Mouse (Mus musculus): ENCODE measurements around the gene Gbp7. TPM values are rescaled to one million over a fixed set of nuclear protein-coding genes. Genes with fewer than 3 reads are reported as not detected.
A peak's percentile ranks its signal among the peaks of the same experiment; 100 is the strongest.
"Not testable (repeated sequence)": the region's sequence is repeated elsewhere in the genome, so short reads cannot be mapped to it uniquely, and the experiment has no call there.

Gene Gbp7
- polyA plus RNA-seq, 1 experiment from 2014 or later, result 1.5 TPM

GRCm38 (mm10) chr3:142529597-142529996, 545 bp upstream of the Gbp7 start:
- no peak overlapping the region for H3K9ac ChIP-seq (ENCODE audit: low read length)

GRCm38 (mm10) chr3:142531595-142531994, 1.5 kb downstream of the Gbp7 start:
- no peak overlapping the region for H3K27ac ChIP-seq (ENCODE audit: low read depth, low read length)
- no peak overlapping the region for H3K4me2 ChIP-seq (ENCODE audit: low read length)
- DNase-seq (ENCODE audit: low spot score) (no peak), ATAC-seq (no peak)
- no peak overlapping the region for H3K4me3 ChIP-seq (ENCODE audit: low read depth, low read length)
- no peaks in the 10 kb centered on the region for H3K36me3 ChIP-seq (ENCODE audit: control insufficient read depth, insufficient read depth, low read length)
- H3K9me3 ChIP-seq (replicated peaks; ENCODE audit: control insufficient read depth, low read length), result no peaks in the 10 kb centered on the region
- H3K9ac ChIP-seq (ENCODE audit: low read length), result no peak overlapping the region
- 0 out of 2 replicates have a peak, but pooled peaks cover 7% of the 10 kb centered on the region for H3K4me1 ChIP-seq (ENCODE audit: control insufficient read depth, insufficient read depth, low read length)
- no peaks in the 10 kb centered on the region for H3K27me3 ChIP-seq (replicated peaks; ENCODE audit: control insufficient read depth, insufficient read depth, low read length)
- WGBS, result 94% methylated on average over 3 of the region's 3 CpGs

More at GRCm38 (mm10) chr3:142529597-142529996, 545 bp upstream of the Gbp7 start:
- ATAC-seq (no peak; the same call in 1 of the 2 replicates), DNase-seq (ENCODE audit: low spot score) (no peak)
- Histone ChIP-seq H3K9me3 (replicated peaks; ENCODE audit: control insufficient read depth, low read length) (no peaks in the 10 kb centered on the region), H3K36me3 (ENCODE audit: control insufficient read depth, insufficient read depth, low read length) (no peaks in the 10 kb centered on the region), H3K4me3 (ENCODE audit: low read depth, low read length) (peak overlapping the region; percentile 48), H3K27ac (ENCODE audit: low read depth, low read length) (no peak overlapping the region), H3K4me2 (ENCODE audit: low read length) (peak overlapping the region; percentile 86), H3K27me3 (replicated peaks; ENCODE audit: control insufficient read depth, insufficient read depth, low read length) (no peaks in the 10 kb centered on the region), H3K4me1 (ENCODE audit: control insufficient read depth, insufficient read depth, low read length) (0 out of 2 replicates have a peak, but pooled peaks cover 7% of the 10 kb centered on the region)
- 69% methylated on average over 2 of the region's 2 CpGs for WGBS

- ATAC-seq (no peak), DNase-seq (ENCODE audit: low spot score) (no peak)
- Histone ChIP-seq H3K4me1 (ENCODE audit: control insufficient read depth, insufficient read depth, low read length) (0 out of 2 replicates have a peak, but pooled peaks cover 7% of the 10 kb centered on the region), H3K27me3 (replicated peaks; ENCODE audit: control insufficient read depth, insufficient read depth, low read length) (no peaks in the 10 kb centered on the region), H3K4me3 (ENCODE audit: low read depth, low read length) (no peak overlapping the region), H3K27ac (ENCODE audit: low read depth, low read length) (no peak overlapping the region), H3K4me2 (ENCODE audit: low read length) (no peak overlapping the region), H3K9me3 (replicated peaks; ENCODE audit: control insufficient read depth, low read length) (no peaks in the 10 kb centered on the region), H3K36me3 (ENCODE audit: control insufficient read depth, insufficient read depth, low read length) (no peaks in the 10 kb centered on the region), H3K9ac (ENCODE audit: low read length) (no peak overlapping the region)
- WGBS, result 92% methylated on average over 3 of the region's 3 CpGs
Observed at GRCm38 (mm10) chr3:142533185-142533584, 3.0 kb downstream of the Gbp7 start.

- 0 out of 2 replicates have a peak, but pooled peaks cover 2% of the 10 kb centered on the region for H3K4me1 ChIP-seq (ENCODE audit: control insufficient read depth, insufficient read depth, low read length)
- H3K9me3 ChIP-seq (replicated peaks; ENCODE audit: control insufficient read depth, low read length), result no peaks in the 10 kb centered on the region
- H3K27ac ChIP-seq (ENCODE audit: low read depth, low read length), result no peak overlapping the region
- DNase-seq (ENCODE audit: low spot score) (no peak), ATAC-seq (no peak)
- no peak overlapping the region for H3K9ac ChIP-seq (ENCODE audit: low read length)
- no peaks in the 10 kb centered on the region for H3K27me3 ChIP-seq (replicated peaks; ENCODE audit: control insufficient read depth, insufficient read depth, low read length)
- no peak overlapping the region for H3K4me2 ChIP-seq (ENCODE audit: low read length)
- H3K4me3 ChIP-seq (ENCODE audit: low read depth, low read length), result no peak overlapping the region
- no peaks in the 10 kb centered on the region for H3K36me3 ChIP-seq (ENCODE audit: control insufficient read depth, insufficient read depth, low read length)
- WGBS, result 73% methylated on average over 1 of the region's 1 CpGs
Observed at GRCm38 (mm10) chr3:142535667-142536066, 5.5 kb downstream of the Gbp7 start.

GRCm38 (mm10) chr3:142541391-142541790, 11.2 kb downstream of the Gbp7 start:
- Histone ChIP-seq H3K36me3 (ENCODE audit: control insufficient read depth, insufficient read depth, low read length) (no peaks in the 10 kb centered on the region), H3K27ac (ENCODE audit: low read depth, low read length) (no peak overlapping the region)

GRCm38 (mm10) chr3:142542776-142543175, 12.6 kb downstream of the Gbp7 start:
- H3K27ac ChIP-seq (ENCODE audit: low read depth, low read length); H3K4me2 ChIP-seq (ENCODE audit: low read length); H3K27me3 ChIP-seq (replicated peaks; ENCODE audit: control insufficient read depth, insufficient read depth, low read length); H3K4me1 ChIP-seq (ENCODE audit: control insufficient read depth, insufficient read depth, low read length); ATAC-seq; H3K9ac ChIP-seq (ENCODE audit: low read length); H3K9me3 ChIP-seq (replicated peaks; ENCODE audit: control insufficient read depth, low read length); H3K4me3 ChIP-seq (ENCODE audit: low read depth, low read length); DNase-seq (ENCODE audit: low spot score); H3K36me3 ChIP-seq (ENCODE audit: control insufficient read depth, insufficient read depth, low read length): not testable (repeated sequence)
- WGBS, result 84% methylated on average over 12 of the region's 12 CpGs

More at GRCm38 (mm10) chr3:142541391-142541790, 11.2 kb downstream of the Gbp7 start:
- H3K27me3 ChIP-seq (replicated peaks; ENCODE audit: control insufficient read depth, insufficient read depth, low read length), result no peaks in the 10 kb centered on the region
- 81% methylated on average over 6 of the region's 6 CpGs for WGBS
- no peak for ATAC-seq
- no peak for DNase-seq (ENCODE audit: low spot score)
- H3K9me3 ChIP-seq (replicated peaks; ENCODE audit: control insufficient read depth, low read length), result no peaks in the 10 kb centered on the region
- H3K4me2 ChIP-seq (ENCODE audit: low read length), result no peak overlapping the region
- no peaks in the 10 kb centered on the region for H3K4me1 ChIP-seq (ENCODE audit: control insufficient read depth, insufficient read depth, low read length)
- H3K9ac ChIP-seq (ENCODE audit: low read length), result no peak overlapping the region
- H3K4me3 ChIP-seq (ENCODE audit: low read depth, low read length), result no peak overlapping the region

- Histone ChIP-seq H3K4me3 (ENCODE audit: low read depth, low read length) (no peak overlapping the region), H3K9me3 (replicated peaks; ENCODE audit: control insufficient read depth, low read length) (no peaks in the 10 kb centered on the region), H3K27ac (ENCODE audit: low read depth, low read length) (no peak overlapping the region), H3K9ac (ENCODE audit: low read length) (no peak overlapping the region), H3K27me3 (replicated peaks; ENCODE audit: control insufficient read depth, insufficient read depth, low read length) (no peaks in the 10 kb centered on the region), H3K4me2 (ENCODE audit: low read length) (no peak overlapping the region), H3K4me1 (ENCODE audit: control insufficient read depth, insufficient read depth, low read length) (no peaks in the 10 kb centered on the region), H3K36me3 (ENCODE audit: control insufficient read depth, insufficient read depth, low read length) (no peaks in the 10 kb centered on the region)
- WGBS, result 59% methylated on average over 3 of the region's 3 CpGs
- peak; percentile 34 for DNase-seq (ENCODE audit: low spot score)
- ATAC-seq, result no peak
Observed at GRCm38 (mm10) chr3:142546690-142547089, 16.5 kb downstream of the Gbp7 start.

- no peak overlapping the region for H3K4me3 ChIP-seq (ENCODE audit: low read depth, low read length)
- WGBS, result 85% methylated on average over 3 of the region's 3 CpGs
- no peak for DNase-seq (ENCODE audit: low spot score)
- no peak overlapping the region for H3K27ac ChIP-seq (ENCODE audit: low read depth, low read length)
- no peak for ATAC-seq
- H3K9ac ChIP-seq (ENCODE audit: low read length), result no peak overlapping the region
- H3K9me3 ChIP-seq (replicated peaks; ENCODE audit: control insufficient read depth, low read length), result no peaks in the 10 kb centered on the region
- no peaks in the 10 kb centered on the region for H3K4me1 ChIP-seq (ENCODE audit: control insufficient read depth, insufficient read depth, low read length)
- H3K4me2 ChIP-seq (ENCODE audit: low read length), result no peak overlapping the region
- no peaks in the 10 kb centered on the region for H3K27me3 ChIP-seq (replicated peaks; ENCODE audit: control insufficient read depth, insufficient read depth, low read length)
- no peaks in the 10 kb centered on the region for H3K36me3 ChIP-seq (ENCODE audit: control insufficient read depth, insufficient read depth, low read length)
Observed at GRCm38 (mm10) chr3:142550052-142550676, 20.0 kb downstream of the Gbp7 start.

- DNase-seq (ENCODE audit: low spot score) (no peak), ATAC-seq (no peak)
- no peaks in the 10 kb centered on the region for H3K36me3 ChIP-seq (ENCODE audit: control insufficient read depth, insufficient read depth, low read length)
- no peak overlapping the region for H3K4me3 ChIP-seq (ENCODE audit: low read depth, low read length)
- no peaks in the 10 kb centered on the region for H3K27me3 ChIP-seq (replicated peaks; ENCODE audit: control insufficient read depth, insufficient read depth, low read length)
- H3K27ac ChIP-seq (ENCODE audit: low read depth, low read length), result no peak overlapping the region
- H3K4me1 ChIP-seq (ENCODE audit: control insufficient read depth, insufficient read depth, low read length), result no peaks in the 10 kb centered on the region
- no peak overlapping the region for H3K4me2 ChIP-seq (ENCODE audit: low read length)
- H3K9ac ChIP-seq (ENCODE audit: low read length), result no peak overlapping the region
- H3K9me3 ChIP-seq (replicated peaks; ENCODE audit: control insufficient read depth, low read length), result no peaks in the 10 kb centered on the region
- 68% methylated on average over 1 of the region's 1 CpGs for WGBS
Observed at GRCm38 (mm10) chr3:142554601-142555000, 24.5 kb downstream of the Gbp7 start.

All from forebrain, embryonic 14.5 days (tissue).